Mouse (Mus musculus) C2C12 (cell line): ENCODE results near the gene Sf1.

Experiments
- CEBPB ChIP-seq: IDR thresholded peaks from one replicate; pipeline ENCODE4 v1.6.1; 2011; ENCODE audit warnings: low read depth, mild to moderate bottlenecking, control low read depth, moderate library complexity
- CTCF ChIP-seq: IDR thresholded peaks from one replicate; pipeline ENCODE4 v1.5.1; 2011; ENCODE audit not compliant: control insufficient read depth, insufficient read depth, insufficient read length
- MAX ChIP-seq: IDR thresholded peaks from one replicate; pipeline ENCODE4 v1.6.1; 2011; ENCODE audit warnings: mild to moderate bottlenecking, control low read depth
- MYOG ChIP-seq: IDR thresholded peaks from one replicate; pipeline ENCODE4 v1.6.1; 2011; ENCODE audit not compliant: control insufficient read depth, insufficient read length; ENCODE audit errors: extremely low read depth
- USF1 ChIP-seq: IDR thresholded peaks from one replicate; pipeline ENCODE4 v1.6.1; 2011; ENCODE audit warnings: low read depth, mild to moderate bottlenecking, control low read depth, moderate library complexity

DNA sequence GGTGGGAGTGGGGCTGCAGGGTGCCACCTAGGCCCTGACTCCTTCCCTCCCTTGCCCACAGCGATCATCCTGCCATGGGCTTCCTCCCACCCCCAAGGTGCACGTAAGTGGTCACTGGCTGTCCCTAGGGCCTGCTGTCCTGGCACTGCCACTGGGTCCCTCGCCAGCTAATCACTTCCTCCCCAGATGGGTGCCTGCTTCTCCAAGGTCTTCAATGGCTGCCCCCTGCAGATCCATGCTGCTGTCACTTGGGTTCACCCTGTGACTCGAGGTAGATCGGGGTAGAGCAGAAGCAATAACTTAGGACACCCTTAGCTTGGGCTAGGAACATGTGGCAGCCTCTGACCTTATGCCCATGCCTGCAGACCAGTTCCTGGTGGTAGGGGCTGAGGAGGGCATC lies 17.5 kb upstream of the Sf1 start:
- TF ChIP-seq CTCF (no peak), MAX (no peak), USF1 (no peak), CEBPB (no peak), MYOG (no peak)
